Mouse (Mus musculus) lung, embryonic 16.5 days (tissue): ENCODE results near the gene Slc38a8. TPM values are rescaled to one million over a fixed set of nuclear protein-coding genes. Genes with fewer than 3 reads are reported as not detected.

Experiments
- ATAC-seq: fragments of 200-750 bp; cut with Nextera tagmentation; 2 replicates; pipeline ENCODE4 v1.8.0; 2017; ENCODE audit warnings: low read depth, mild to moderate bottlenecking, moderate library complexity
- H3K27ac ChIP-seq: fragments of 300-500 bp; sonication (generic); 2 replicates; pipeline ENCODE4 v1.5.1; 2014; ENCODE audit warnings: mild to moderate bottlenecking, control low read depth, low read length
- H3K27me3 ChIP-seq: fragments of 300-500 bp; sonication (generic); 2 replicates; pipeline ENCODE4 v1.6.1; 2014; ENCODE audit warnings: low read depth, low read length, mixed read lengths; ENCODE audit not compliant: control insufficient read depth, insufficient read depth
- H3K36me3 ChIP-seq: fragments of 300-500 bp; sonication (generic); 2 replicates; pipeline ENCODE4 v1.6.1; 2014; ENCODE audit warnings: low read length; ENCODE audit not compliant: control insufficient read depth, insufficient read depth
- H3K4me1 ChIP-seq: fragments of 300-500 bp; sonication (generic); replicated peaks from 2 replicates; pipeline ENCODE4 v1.6.1; 2014; ENCODE audit warnings: low read length, mixed read lengths; ENCODE audit not compliant: control insufficient read depth, insufficient read depth
- H3K4me2 ChIP-seq: fragments of 300-500 bp; sonication (generic); 2 replicates; pipeline ENCODE4 v1.6.1; 2014; ENCODE audit warnings: low read depth, low read length, control low read depth
- H3K4me3 ChIP-seq: fragments of 300-500 bp; sonication (generic); 2 replicates; pipeline ENCODE4 v1.5.1; 2014; ENCODE audit warnings: mild to moderate bottlenecking, low read length, control low read depth
- H3K9ac ChIP-seq: fragments of 300-500 bp; sonication (generic); 2 replicates; pipeline ENCODE4 v1.6.1; 2014; ENCODE audit warnings: low read length, control low read depth
- H3K9me3 ChIP-seq: fragments of 300-500 bp; sonication (generic); 2 replicates; pipeline ENCODE4 v1.6.1; 2016; ENCODE audit warnings: low read length; ENCODE audit not compliant: control insufficient read depth
- WGBS: fragments of 180-500 bp; shearing (Covaris S2); extraction: QIAGEN DNeasy Blood & Tissue Kit; methylation state at CpG from one replicate; pipeline ENCODE4 v1.1.7; 2014; 5-methylcytosine and 5-hydroxymethylcytosine counted together
- polyA plus RNA-seq: library from polyadenylated mRNA; unstranded; fragments of >200 nt; fragmentation: Nextera tagmentation; extraction: Ambion mirVana; gene quantifications from 2 replicates; pipeline ENCODE4 v1.2.1, GENCODE M21; 2015

Slc38a8 gene
- polyA plus RNA-seq, 1 experiment from 2014 or later, result not detected

DNA sequence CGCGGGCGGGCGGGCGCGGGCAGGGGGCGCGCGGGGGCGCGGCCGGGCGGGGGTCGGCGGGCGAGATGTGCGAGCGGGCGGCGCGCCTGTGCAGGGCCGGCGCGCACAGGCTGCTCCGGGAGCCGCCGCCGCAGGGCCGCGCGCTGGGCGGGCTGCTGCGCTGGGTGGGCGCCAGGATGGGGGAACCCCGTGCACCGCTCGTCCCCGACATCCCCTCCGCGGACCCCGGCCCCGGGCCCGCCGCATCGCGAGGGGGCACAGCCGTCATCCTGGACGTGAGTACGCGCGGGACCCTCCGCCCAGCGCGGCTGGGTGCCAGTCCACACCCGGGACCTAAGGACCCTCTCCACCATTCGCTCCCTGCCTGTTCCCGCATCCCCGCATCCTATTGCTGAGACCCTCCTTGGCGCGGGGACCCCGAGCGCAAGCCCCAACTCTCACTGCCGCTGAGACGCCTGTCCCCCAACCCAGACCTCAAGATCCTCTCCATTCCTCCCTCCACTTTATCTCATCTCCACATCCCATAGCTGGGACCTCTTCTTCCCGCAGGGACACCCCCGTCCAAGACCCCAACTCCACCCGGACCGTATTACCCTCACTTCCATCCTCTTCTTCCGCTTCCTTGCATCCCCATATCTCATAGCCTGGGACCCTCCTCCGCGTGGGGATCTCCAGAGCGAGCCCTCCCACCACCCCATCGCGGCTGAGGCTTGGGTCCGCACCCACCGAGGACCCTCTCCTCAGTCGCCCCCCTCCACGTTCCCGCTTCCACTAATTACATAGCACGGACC lies 54.3 kb downstream of the Slc38a8 start:
- Histone ChIP-seq H3K9me3 (no peaks in the 10 kb centered on the region), H3K27me3 (peaks cover 27% of the 10 kb centered on the region), H3K27ac (no peak overlapping the region), H3K4me1 (peaks cover 10% of the 10 kb centered on the region; the same call in 1 of the 2 replicates), H3K36me3 (no peaks in the 10 kb centered on the region), H3K4me3 (peak overlapping the region; percentile 70), H3K9ac (peak overlapping the region; percentile 72), H3K4me2 (peak overlapping the region; percentile 100)
- WGBS, result 1% methylated on average over 36 of the region's 80 CpGs
- peak; percentile 49 for ATAC-seq

DNA sequence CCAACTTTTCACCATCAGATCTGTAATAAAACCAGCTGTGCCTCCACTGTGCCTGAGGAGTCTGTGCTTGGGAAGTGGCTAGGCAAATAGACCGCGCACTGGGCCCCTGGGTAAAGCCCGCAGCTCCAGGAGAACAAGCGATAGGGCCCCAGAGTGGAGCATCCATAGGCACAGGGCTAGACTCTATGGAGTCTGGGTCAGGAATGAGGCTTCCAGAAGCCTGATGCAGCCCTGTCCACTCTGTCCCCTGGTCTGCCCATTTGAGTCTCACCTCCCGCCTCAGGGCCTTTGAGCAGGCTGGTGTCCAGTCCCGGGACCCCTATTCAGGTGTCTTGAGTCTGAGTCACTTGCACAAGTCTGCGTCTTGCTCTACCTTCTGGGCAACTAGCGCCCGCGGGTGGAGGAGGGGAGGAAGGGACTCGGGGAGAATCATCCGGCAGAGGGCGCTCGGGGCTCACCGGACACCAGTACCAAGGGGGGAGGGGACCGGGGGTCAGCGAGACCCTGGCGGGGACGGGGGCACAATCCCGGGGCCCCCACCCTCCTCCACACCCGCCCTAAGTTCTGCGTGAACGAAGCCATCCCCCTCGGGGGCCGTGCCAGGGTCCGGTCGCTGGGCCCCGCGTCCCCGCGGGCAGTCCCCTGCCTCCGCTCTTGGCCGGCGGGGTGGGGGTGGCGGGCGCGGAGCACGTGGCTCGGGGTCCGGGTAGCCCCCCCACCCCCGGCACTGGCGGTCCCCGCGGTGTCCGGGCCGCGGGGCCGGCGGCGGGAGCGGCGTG lies 55.1 kb downstream of the Slc38a8 start, which contains the start of gene Necab2:
TSS of gene Necab2 (plus strand) at position 509 of the 779 bp plus-strand sequence.
- Histone ChIP-seq H3K27ac (no peak within 1 kb of the TSS), H3K36me3 (no peaks in the 10 kb centered on the region), H3K27me3 (peaks cover 27% of the 10 kb centered on the region), H3K9ac (peak within 1 kb of the TSS; percentile 72), H3K4me1 (peaks cover 10% of the 10 kb centered on the region; the same call in 1 of the 2 replicates), H3K9me3 (no peaks in the 10 kb centered on the region), H3K4me3 (peak within 1 kb of the TSS; percentile 70), H3K4me2 (peak within 1 kb of the TSS; percentile 100)
- peak; percentile 80 for ATAC-seq
- WGBS, result 2% methylated on average over 19 of the region's 52 CpGs

DNA sequence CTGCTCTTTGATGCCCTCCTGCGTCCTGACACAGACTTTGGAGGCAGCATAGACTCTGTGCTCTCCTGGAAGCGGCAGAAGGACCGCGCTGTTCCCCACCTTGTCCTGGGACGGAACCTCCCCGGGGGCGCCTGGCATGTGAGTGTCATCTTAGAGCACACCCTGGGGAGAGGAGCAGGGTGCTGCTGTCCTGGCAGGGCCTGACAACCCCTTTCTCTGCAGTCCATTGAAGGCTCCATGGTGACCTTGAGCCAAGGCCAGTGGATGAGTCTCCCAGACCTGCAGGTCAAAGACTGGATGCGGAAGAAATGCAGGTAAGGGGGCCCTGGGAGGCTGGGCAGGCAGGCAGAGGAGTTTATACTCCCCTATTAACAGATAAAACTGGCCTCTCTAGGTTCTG lies 58.5 kb downstream of the Slc38a8 start:
- H3K36me3 ChIP-seq, result no peaks in the 10 kb centered on the region
- H3K9me3 ChIP-seq, result no peaks in the 10 kb centered on the region
- H3K27me3 ChIP-seq, result peaks cover 14% of the 10 kb centered on the region
- no peak overlapping the region for H3K9ac ChIP-seq
- ATAC-seq, result no peak
- WGBS, result 85% methylated on average over 8 of the region's 8 CpGs
- no peak overlapping the region for H3K4me3 ChIP-seq
- no peak overlapping the region for H3K4me2 ChIP-seq
- H3K27ac ChIP-seq, result no peak overlapping the region
- H3K4me1 ChIP-seq, result peaks cover 21% of the 10 kb centered on the region

DNA sequence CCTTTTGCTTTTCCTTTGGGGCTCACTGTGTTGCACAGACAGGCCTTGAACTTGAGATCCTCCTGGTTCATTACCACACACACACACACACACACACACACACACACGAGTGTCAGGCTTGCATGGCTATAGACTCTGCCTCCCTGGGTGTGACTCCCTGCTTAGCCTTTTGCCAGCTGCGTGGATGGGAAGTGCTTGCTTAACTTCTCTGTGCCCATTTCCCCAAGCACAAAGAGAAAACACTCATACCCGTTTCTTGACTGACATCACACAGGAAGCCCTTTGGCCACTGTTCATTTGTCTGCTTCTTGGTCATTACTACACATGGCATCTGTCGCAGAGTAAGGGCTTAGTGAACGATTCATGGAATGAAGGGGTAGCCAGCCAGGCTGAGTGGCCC lies 59.5 kb downstream of the Slc38a8 start:
- ATAC-seq, result no peak
- Histone ChIP-seq H3K4me2 (no peak overlapping the region), H3K36me3 (no peaks in the 10 kb centered on the region), H3K9ac (no peak overlapping the region), H3K9me3 (no peaks in the 10 kb centered on the region), H3K27me3 (peaks cover 5% of the 10 kb centered on the region), H3K27ac (no peak overlapping the region), H3K4me1 (peaks cover 20% of the 10 kb centered on the region), H3K4me3 (no peak overlapping the region)
- 51% methylated on average over 5 of the region's 5 CpGs for WGBS

DNA sequence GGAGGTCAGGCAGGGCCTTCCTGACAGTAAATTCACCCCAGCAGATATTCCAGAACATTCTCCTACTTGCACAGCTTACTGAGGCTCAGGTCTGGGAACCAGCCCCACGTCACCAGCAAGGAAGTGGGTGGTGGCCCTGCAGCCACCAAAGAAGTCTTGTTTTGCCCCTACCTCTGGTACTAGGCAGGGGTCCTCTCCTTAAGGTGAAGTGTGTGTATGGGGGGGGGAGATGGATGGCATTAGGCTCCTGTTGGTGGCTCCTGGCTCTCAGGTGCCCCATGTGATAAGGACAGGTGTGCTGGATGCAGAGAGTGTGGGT lies 60.6 kb downstream of the Slc38a8 start:
- Histone ChIP-seq H3K4me3 (no peak overlapping the region), H3K27me3 (no peaks in the 10 kb centered on the region), H3K9me3 (no peaks in the 10 kb centered on the region), H3K27ac (peak overlapping the region; percentile 55; the same call in 1 of the 2 replicates), H3K36me3 (no peaks in the 10 kb centered on the region), H3K9ac (no peak overlapping the region), H3K4me2 (no peak overlapping the region), H3K4me1 (peaks cover 21% of the 10 kb centered on the region)
- 30% methylated on average over 1 of the region's 1 CpGs for WGBS
- ATAC-seq, result peak; percentile 54

DNA sequence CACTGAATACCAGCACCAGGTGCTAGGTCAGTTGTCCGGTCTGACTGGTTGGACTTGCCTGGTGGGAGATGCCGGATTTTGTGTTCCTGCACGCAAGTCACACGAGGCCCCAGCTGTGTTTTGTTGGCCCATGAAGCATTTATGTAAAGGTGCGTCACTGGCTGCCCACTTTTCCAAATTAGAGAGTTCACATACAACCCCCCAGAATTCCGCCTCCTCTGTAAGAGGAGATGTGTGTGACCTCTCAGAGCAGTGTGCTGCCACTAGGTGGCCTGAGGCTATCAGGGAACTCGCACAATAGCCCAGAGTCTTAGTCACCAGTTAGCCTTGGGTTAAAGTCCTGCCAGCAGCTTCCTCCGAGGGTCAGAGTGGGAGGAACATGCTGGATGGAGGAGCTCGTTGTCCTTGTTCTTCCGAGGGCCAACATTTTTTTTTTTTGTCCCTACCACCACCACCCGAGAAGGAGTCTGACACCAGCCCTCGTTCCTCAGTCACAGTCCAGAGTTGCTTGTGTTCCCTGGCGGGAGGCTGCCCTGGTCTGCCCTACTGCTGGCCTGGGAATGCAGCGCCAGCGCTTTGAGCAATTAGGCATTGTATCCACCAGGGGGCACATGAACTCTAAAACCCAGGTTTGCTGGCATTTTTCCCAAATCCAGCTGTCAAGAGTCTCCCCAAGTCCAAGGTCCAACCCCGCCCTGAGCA lies 61.1 kb downstream of the Slc38a8 start:
- peak overlapping the region; percentile 27; the same call in 1 of the 2 replicates for H3K9ac ChIP-seq
- ATAC-seq, result peak; percentile 64
- H3K36me3 ChIP-seq, result no peaks in the 10 kb centered on the region
- H3K9me3 ChIP-seq, result no peaks in the 10 kb centered on the region
- WGBS, result 15% methylated on average over 16 of the region's 16 CpGs
- peak overlapping the region; percentile 55 for H3K27ac ChIP-seq
- H3K27me3 ChIP-seq, result no peaks in the 10 kb centered on the region
- peaks cover 21% of the 10 kb centered on the region for H3K4me1 ChIP-seq
- H3K4me3 ChIP-seq, result no peak overlapping the region
- H3K4me2 ChIP-seq, result peak overlapping the region; percentile 19; the same call in 1 of the 2 replicates

DNA sequence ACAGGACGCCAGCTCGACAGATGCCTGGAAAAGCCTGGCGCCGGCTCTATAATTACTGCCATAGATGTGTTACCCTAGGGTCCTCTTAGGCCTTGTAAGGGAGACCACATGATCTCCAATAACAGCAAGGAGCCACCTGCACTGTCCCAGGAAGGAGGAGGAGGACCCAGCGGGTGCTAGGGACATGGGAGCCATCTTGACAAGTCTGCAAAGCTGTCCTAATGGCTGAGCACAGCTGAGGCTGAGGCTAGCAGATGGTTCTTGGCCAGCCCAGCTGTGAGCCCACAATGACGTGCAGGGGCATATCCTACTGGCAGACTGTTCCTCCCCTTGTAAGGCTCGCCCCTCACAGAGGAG lies 61.6 kb downstream of the Slc38a8 start:
- no peaks in the 10 kb centered on the region for H3K9me3 ChIP-seq
- H3K9ac ChIP-seq, result no peak overlapping the region; the same call in 1 of the 2 replicates
- H3K36me3 ChIP-seq, result no peaks in the 10 kb centered on the region
- WGBS, result 63% methylated on average over 7 of the region's 7 CpGs
- no peak overlapping the region for H3K27ac ChIP-seq
- H3K27me3 ChIP-seq, result no peaks in the 10 kb centered on the region
- peaks cover 21% of the 10 kb centered on the region for H3K4me1 ChIP-seq
- H3K4me2 ChIP-seq, result no peak overlapping the region
- H3K4me3 ChIP-seq, result no peak overlapping the region
- peak; percentile 34 for ATAC-seq

DNA sequence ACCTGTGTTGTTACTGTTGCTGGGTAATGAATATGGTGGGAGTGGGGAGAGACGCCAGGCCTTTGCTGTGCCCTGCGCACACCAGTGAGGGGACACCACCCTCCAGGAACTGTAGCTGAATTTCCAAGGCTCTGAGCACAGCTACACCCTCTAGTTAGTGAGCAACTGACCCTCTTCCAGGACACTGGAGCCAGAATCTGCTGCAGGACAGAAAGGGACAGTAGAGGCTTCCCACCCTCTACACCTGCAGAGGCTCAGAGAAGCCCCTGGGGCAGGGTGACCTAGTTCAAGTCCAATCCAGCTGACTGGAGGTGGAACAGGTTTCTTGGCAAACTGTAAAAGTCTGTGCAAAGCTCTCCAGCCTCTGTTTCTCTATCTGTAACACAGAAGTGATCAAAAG lies 62.1 kb downstream of the Slc38a8 start:
- peaks cover 21% of the 10 kb centered on the region for H3K4me1 ChIP-seq

DNA sequence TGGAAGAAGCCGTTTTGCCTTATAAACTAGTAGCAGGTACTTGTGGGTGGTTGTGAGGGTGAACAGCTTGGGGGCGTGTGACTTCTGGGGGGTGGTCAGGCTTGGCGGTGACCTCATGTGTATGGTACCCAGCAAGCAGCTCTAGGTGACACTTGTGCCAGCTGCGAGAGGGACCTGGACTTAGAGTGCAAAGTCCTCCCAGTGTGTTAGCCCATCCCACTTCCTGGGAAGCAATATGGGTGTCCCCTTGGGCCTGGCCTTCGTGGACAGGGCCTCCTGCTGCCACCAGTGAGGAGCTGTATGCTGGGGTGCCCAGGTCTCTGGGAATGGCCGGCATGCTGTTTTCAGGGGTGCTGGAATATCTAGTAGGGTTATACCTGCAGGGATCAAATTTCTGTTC lies 62.6 kb downstream of the Slc38a8 start:
- Histone ChIP-seq H3K4me3 (no peak overlapping the region), H3K9ac (no peak overlapping the region), H3K9me3 (no peaks in the 10 kb centered on the region), H3K27me3 (no peaks in the 10 kb centered on the region), H3K4me2 (no peak overlapping the region), H3K27ac (no peak overlapping the region), H3K4me1 (peaks cover 21% of the 10 kb centered on the region), H3K36me3 (no peaks in the 10 kb centered on the region)
- WGBS, result 70% methylated on average over 6 of the region's 6 CpGs
- no peak for ATAC-seq

More for the DNA sequence above, 62.1 kb downstream of the Slc38a8 start:
- Histone ChIP-seq H3K9ac (no peak overlapping the region), H3K4me2 (no peak overlapping the region), H3K9me3 (no peaks in the 10 kb centered on the region), H3K4me3 (no peak overlapping the region), H3K36me3 (no peaks in the 10 kb centered on the region), H3K27me3 (no peaks in the 10 kb centered on the region), H3K27ac (no peak overlapping the region)
- no peak for ATAC-seq
- 97% methylated on average over 2 of the region's 2 CpGs for WGBS
